8 mouse cellular contexts compared by ENCODE assay signal in the genomic region with DNA sequence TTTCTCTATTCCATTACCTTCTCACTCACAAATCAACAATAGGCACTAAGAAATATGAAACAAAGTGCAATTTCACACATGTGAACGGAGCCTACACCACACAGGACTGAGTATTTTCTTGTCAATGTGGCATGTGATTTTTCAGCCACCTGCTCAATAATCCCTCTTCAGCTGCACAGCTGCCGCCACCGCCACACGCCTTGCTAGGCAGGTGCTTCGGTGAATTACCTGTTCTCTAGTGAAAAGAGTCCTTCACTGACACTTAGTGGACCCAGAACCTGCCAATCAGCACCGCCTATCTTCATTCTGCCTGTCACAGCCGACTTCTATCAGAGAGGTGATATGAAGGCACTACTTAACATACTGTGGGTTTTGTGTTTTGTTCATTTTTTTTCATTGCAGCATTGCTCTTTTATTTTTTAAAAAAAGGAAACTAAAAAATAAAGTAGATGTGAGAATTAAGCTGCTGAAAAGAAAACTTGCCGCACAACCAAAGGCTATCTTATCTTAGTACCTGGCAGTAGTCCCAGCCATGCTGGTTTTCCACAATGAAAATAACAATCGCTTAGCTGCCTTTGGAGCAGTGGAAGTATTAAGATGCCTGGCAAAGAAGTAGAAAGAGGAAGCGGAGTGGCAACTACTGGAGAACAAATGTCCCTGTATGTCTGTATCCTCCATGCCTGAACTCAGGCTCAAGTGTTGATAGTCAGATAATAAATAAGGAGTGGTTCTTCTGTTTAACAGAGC. TPM values are rescaled to one million over a fixed set of nuclear protein-coding genes. Genes with fewer than 3 reads are reported as not detected.
DNase-seq lines count a peak whose midpoint lies in the region; ATAC-seq and TF ChIP-seq lines count a peak whose summit lies in the region.

No protein-coding gene starts in this region.

- peak overlapping the region; percentile 19; the same call in 1 of the 2 replicates for H3K9ac ChIP-seq in midbrain, embryonic 15.5 days

- WGBS in kidney, adult 2 months = 56% methylated on average over 10 of the region's 10 CpGs
- 27% methylated on average over 10 of the region's 10 CpGs for WGBS in midbrain, embryonic 15.5 days

- peak overlapping the region; percentile 32 for H3K4me2 ChIP-seq in midbrain, embryonic 15.5 days

- H3K27ac ChIP-seq in kidney, adult 2 months (ENCODE audit: insufficient read depth, low read depth, low read length) = no peak overlapping the region
- H3K27ac ChIP-seq in midbrain, embryonic 15.5 days = peak overlapping the region; percentile 57

- TF ChIP-seq CTCF in kidney, adult 2 months (conservative IDR thresholded peaks at IDR 0.05; ENCODE audit: insufficient read depth, insufficient read length, low read depth, low read length) = no peak
- no peak for TF ChIP-seq CTCF in brain, embryonic 14.5 days (IDR thresholded peaks at IDR 0.05; ENCODE audit: borderline replicate concordance, extremely low read depth, insufficient read depth, insufficient read length)

- intact Hi-C loops in heart, postnatal 10 days (cut with DNase I) = no loop called here

- no peak for ATAC-seq in midbrain, embryonic 15.5 days (replicated peaks)
- ATAC-seq in megakaryocyte, adult 5-6 weeks (ENCODE audit: poor library complexity, severe bottlenecking) = no peak

- H3K9me3 ChIP-seq in midbrain, embryonic 15.5 days = no peaks in the 10 kb centered on the region

- DNase-seq in kidney, adult 2 months = peak; percentile 32
- no peak for DNase-seq in kidney, postnatal 10 days
- DNase-seq in brain, embryonic 14.5 days (ENCODE audit: low read depth) = peak; percentile 74
- peak; percentile 59 to 65 for DNase-seq in heart, postnatal 10 days
- no peak for DNase-seq in gastrocnemius, adult 18-20 months (ENCODE audit: low spot score)
- no peak for DNase-seq in left cerebral cortex, adult 18-20 months (ENCODE audit: low spot score in 2 of 2)

- TF ChIP-seq POLR2A in kidney, adult 2 months (IDR thresholded peaks at IDR 0.05; ENCODE audit: low read depth, low read length) = no peak
- no peak for TF ChIP-seq POLR2A in brain, embryonic 14.5 days (IDR thresholded peaks at IDR 0.05; ENCODE audit: borderline replicate concordance, extremely low read depth, insufficient read depth, insufficient read length, poor library complexity, severe bottlenecking)

- H3K4me3 ChIP-seq in kidney, adult 2 months (ENCODE audit: insufficient read depth, low read depth, low read length) = no peak overlapping the region
- no peak overlapping the region for H3K4me3 ChIP-seq in midbrain, embryonic 15.5 days

- H3K4me1 ChIP-seq in kidney, adult 2 months (ENCODE audit: control insufficient read depth, insufficient read depth, low read length) = peaks cover 19% of the 10 kb centered on the region
- H3K4me1 ChIP-seq in midbrain, embryonic 15.5 days = peaks cover 56% of the 10 kb centered on the region

- no peaks in the 10 kb centered on the region for H3K27me3 ChIP-seq in kidney, adult 2 months (replicated peaks; ENCODE audit: control insufficient read depth, insufficient read depth, low read length)
- H3K27me3 ChIP-seq in midbrain, embryonic 15.5 days (replicated peaks) = no peaks in the 10 kb centered on the region

- no peaks in the 10 kb centered on the region for H3K36me3 ChIP-seq in kidney, adult 2 months (ENCODE audit: control insufficient read depth, insufficient read depth, low read length)
- H3K36me3 ChIP-seq in midbrain, embryonic 15.5 days (replicated peaks) = no peaks in the 10 kb centered on the region

RNA-seq across cellular contexts. Expression of a gene that starts 3.5 kb away (rescaled TPM):
- 8.3 and 9.4 TPM in 2 replicates for polyA plus RNA-seq in kidney, adult 2 months (2012; rRNA removed)
- 17.9 and 35.4 TPM in 2 replicates for polyA plus RNA-seq in brain, embryonic 14.5 days (2012; rRNA removed)
- 10 to 100 TPM; 34.4 to 36.7 TPM for total RNA-seq in heart, postnatal 10 days (2021)
- polyA plus RNA-seq in midbrain, embryonic 15.5 days (2015; fragmentation: Nextera tagmentation; extraction: Ambion mirVana) = 8.7 and 9.1 TPM in 2 replicates
- 10 to 100 TPM; 15.7 to 16.2 TPM for total RNA-seq in gastrocnemius, adult 18-20 months (2021)
- 10 to 100 TPM; 50.7 to 53.7 TPM for total RNA-seq in left cerebral cortex, adult 18-20 months (2021)
- total RNA-seq in megakaryocyte, adult 5-6 weeks (2015) = 10.4 and 11.3 TPM in 2 replicates
- 2.6 and 3.3 TPM in 2 replicates for total RNA-seq in megakaryocyte, adult 5-6 weeks (2017)

Comparison
In these comparisons a context has a peak if more than half of its experiments do, and no peak if none do; other contexts are left out.
1. DNase-seq: peak in kidney, adult 2 months (single experiment), brain, embryonic 14.5 days (single experiment) and heart, postnatal 10 days (2 of 2); none in kidney, postnatal 10 days (single experiment), gastrocnemius, adult 18-20 months (single experiment) and left cerebral cortex, adult 18-20 months (0 of 2).